Mouse (Mus musculus) megakaryocyte, embryonic 14.5 days (primary cell): ENCODE results near the gene Nudt9.

ENCODE experiments used
- FLI1 ChIP-seq: IDR thresholded peaks from 2 replicates; pipeline ENCODE4 v1.6.1; 2012; ENCODE audit warnings: low read length, inconsistent platforms, mixed read lengths
- GATA1 ChIP-seq: IDR thresholded peaks from 3 replicates; pipeline ENCODE4 v1.6.1; 2012; ENCODE audit warnings: mixed read lengths, low read length, inconsistent platforms, borderline replicate concordance

DNA sequence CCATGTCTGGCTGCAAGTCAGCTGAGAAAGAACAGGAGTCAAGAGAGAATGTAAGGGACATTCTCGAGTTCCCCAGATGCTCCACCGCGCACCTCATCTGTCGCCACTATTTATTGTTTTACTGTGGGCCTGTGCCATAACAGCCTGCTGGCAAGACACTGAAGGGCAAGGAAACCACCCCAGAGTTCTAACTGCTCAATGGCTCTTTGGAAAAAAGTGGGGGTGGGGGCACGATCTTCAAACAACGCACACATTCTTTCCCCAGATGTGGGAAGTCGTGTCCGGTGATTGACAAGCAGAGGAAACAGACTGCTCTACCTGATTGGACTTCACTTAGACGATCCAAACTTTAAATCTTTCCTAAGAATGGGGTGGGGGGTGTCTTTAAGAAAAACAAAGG is 65.9 kb downstream of the Nudt9 start:
- TF ChIP-seq FLI1 (no peak), GATA1 (no peak)
